Mouse (Mus musculus) stomach, postnatal 0 days (tissue): ENCODE data around the gene Mcoln2.

ENCODE experiments used
- CTCF ChIP-seq: IDR thresholded peaks from 2 replicates; pipeline ENCODE4 v1.5.1; 2016; ENCODE audit warnings: antibody characterized with exemption, low read depth, mild to moderate bottlenecking, moderate library complexity
- EP300 ChIP-seq: optimal IDR thresholded peaks from 2 replicates; pipeline ENCODE3; 2016; ENCODE audit warnings: antibody characterized with exemption

DNA sequence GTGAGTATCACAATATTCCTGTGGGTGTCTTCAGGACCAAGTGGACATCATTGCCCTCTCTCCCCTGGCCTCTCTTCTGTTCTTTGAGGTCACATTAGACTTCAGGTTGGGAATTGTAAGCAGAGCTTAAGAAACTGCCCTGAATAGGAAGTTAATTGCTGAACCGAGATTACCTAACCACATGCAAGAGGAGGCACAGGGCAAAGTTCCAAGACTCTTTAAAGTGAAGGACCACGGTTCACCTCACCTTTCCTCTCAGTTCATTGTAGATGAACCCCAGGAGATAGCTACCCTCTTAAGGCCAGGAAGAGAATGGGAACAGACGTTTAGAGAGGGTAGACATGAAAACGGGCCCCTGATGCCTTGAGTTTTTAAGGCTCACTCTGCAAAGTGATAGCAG is 74.6 kb downstream of the Mcoln2 start:
- TF ChIP-seq CTCF (no peak), EP300 (no peak)
